Mouse (Mus musculus): Measurements from ENCODE around the gene Lrrc8a. TPM values are rescaled to one million over a fixed set of nuclear protein-coding genes. Genes with fewer than 3 reads are reported as not detected.

Lrrc8a gene
- polyA plus RNA-seq, 1 experiment from 2014 or later, result 10.5 TPM

Other genes with a start within 250 kb of the Lrrc8a start
- gene Wdr34, start 188.8 kb upstream of the Lrrc8a start, polyA plus RNA-seq (2015; fragmentation: Nextera tagmentation; extraction: Ambion mirVana), result 6.2 and 7.1 TPM in 2 replicates
- 138 and 147 TPM in 2 replicates for gene Set, start 180.3 kb upstream of the Lrrc8a start, polyA plus RNA-seq (2015; fragmentation: Nextera tagmentation; extraction: Ambion mirVana)
- 2.3 and 2.5 TPM in 2 replicates for gene Pkn3, start 160.0 kb upstream of the Lrrc8a start, polyA plus RNA-seq (2015; fragmentation: Nextera tagmentation; extraction: Ambion mirVana)
- 19.3 and 20.6 TPM in 2 replicates for gene Zdhhc12, start 144.1 kb upstream of the Lrrc8a start, polyA plus RNA-seq (2015; fragmentation: Nextera tagmentation; extraction: Ambion mirVana)
- 2.4 and 2.5 TPM in 2 replicates for gene Zer1, start 113.1 kb upstream of the Lrrc8a start, polyA plus RNA-seq (2015; fragmentation: Nextera tagmentation; extraction: Ambion mirVana)
- gene Tbc1d13, start 104.0 kb upstream of the Lrrc8a start, polyA plus RNA-seq (2015; fragmentation: Nextera tagmentation; extraction: Ambion mirVana), result 2.0 and 2.6 TPM in 2 replicates
- 17.9 and 22.1 TPM in 2 replicates for gene Endog, start 66.2 kb upstream of the Lrrc8a start, polyA plus RNA-seq (2015; fragmentation: Nextera tagmentation; extraction: Ambion mirVana)
- 24.9 and 27.3 TPM in 2 replicates for gene Spout1, start 59.3 kb upstream of the Lrrc8a start, polyA plus RNA-seq (2015; fragmentation: Nextera tagmentation; extraction: Ambion mirVana)
- gene Kyat1, start 31.9 kb upstream of the Lrrc8a start, polyA plus RNA-seq (2015; fragmentation: Nextera tagmentation; extraction: Ambion mirVana), result 11.7 and 13.9 TPM in 2 replicates
- 0.10 and 0.16 TPM in 2 replicates for gene Gm28035, start 2.9 kb downstream of the Lrrc8a start, polyA plus RNA-seq (2015; fragmentation: Nextera tagmentation; extraction: Ambion mirVana)
- 13.0 and 15.7 TPM in 2 replicates for gene Phyhd1, start 28.5 kb downstream of the Lrrc8a start, polyA plus RNA-seq (2015; fragmentation: Nextera tagmentation; extraction: Ambion mirVana)
- not detected in 2 replicates for gene Gm28038, start 43.3 kb downstream of the Lrrc8a start, polyA plus RNA-seq (2015; fragmentation: Nextera tagmentation; extraction: Ambion mirVana)
- 12.0 and 14.3 TPM in 2 replicates for gene Dolk, start 48.6 kb downstream of the Lrrc8a start, polyA plus RNA-seq (2015; fragmentation: Nextera tagmentation; extraction: Ambion mirVana)
- gene Nup188, start 48.7 kb downstream of the Lrrc8a start, polyA plus RNA-seq (2015; fragmentation: Nextera tagmentation; extraction: Ambion mirVana), result 13.6 and 14.0 TPM in 2 replicates
- 18.9 and 20.4 TPM in 2 replicates for gene Sh3glb2, start 121.6 kb downstream of the Lrrc8a start, polyA plus RNA-seq (2015; fragmentation: Nextera tagmentation; extraction: Ambion mirVana)
- 7.5 and 7.7 TPM in 2 replicates for gene Miga2, start 126.5 kb downstream of the Lrrc8a start, polyA plus RNA-seq (2015; fragmentation: Nextera tagmentation; extraction: Ambion mirVana)
- gene Dolpp1, start 154.5 kb downstream of the Lrrc8a start, polyA plus RNA-seq (2015; fragmentation: Nextera tagmentation; extraction: Ambion mirVana), result 16.6 and 19.1 TPM in 2 replicates
- gene Crat, start 178.1 kb downstream of the Lrrc8a start, polyA plus RNA-seq (2015; fragmentation: Nextera tagmentation; extraction: Ambion mirVana), result 24.3 and 29.0 TPM in 2 replicates
- 129 and 141 TPM in 2 replicates for gene Ptpa, start 178.3 kb downstream of the Lrrc8a start, polyA plus RNA-seq (2015; fragmentation: Nextera tagmentation; extraction: Ambion mirVana)
- gene Ier5l, start 236.5 kb downstream of the Lrrc8a start, polyA plus RNA-seq (2015; fragmentation: Nextera tagmentation; extraction: Ambion mirVana), result 0.06 and 0.16 TPM in 2 replicates